Comparison of ENCODE assay signal across 14 mouse cellular contexts in genomic region chr14:24738869-24739268, GRCm38 (mm10).
A peak's percentile ranks its signal among the peaks of the same experiment; 100 is the strongest.
DNase-seq lines count a peak whose midpoint lies in the region; ATAC-seq and TF ChIP-seq lines count a peak whose summit lies in the region.
"Had no signal": no experiment of that assay in that cellular context is flagged by ENCODE, and none has a peak within 500 bp of the region (broad histone marks: within the 10 kb centered on the region; RNA-seq: fewer than 3 reads in every experiment).

No protein-coding gene starts in this region.

- TF ChIP-seq CTCF in layer of hippocampus, adult 2 months (conservative IDR thresholded peaks at IDR 0.05) = peak; percentile 74

- no peaks in the 10 kb centered on the region for H3K36me3 ChIP-seq in forebrain, embryonic 14.5 days (ENCODE audit: control insufficient read depth, insufficient read depth, low read length)
- no peaks in the 10 kb centered on the region for H3K36me3 ChIP-seq in forebrain, embryonic 16.5 days (ENCODE audit: control insufficient read depth, insufficient read depth)

- no peak overlapping the region for H3K9ac ChIP-seq in forebrain, embryonic 14.5 days (ENCODE audit: low read length)
- H3K9ac ChIP-seq in forebrain, embryonic 16.5 days (replicated peaks; ENCODE audit: low read depth, low read length) = no peak overlapping the region

- 0 out of 2 replicates have a peak, but pooled peaks have one; percentile 65 for ATAC-seq in forebrain, embryonic 14.5 days
- no peak for ATAC-seq in forebrain, embryonic 16.5 days
- no peak for ATAC-seq in erythroid progenitor cell, adult 5-6 weeks (replicated peaks; ENCODE audit: low FRiP score, poor library complexity, severe bottlenecking)

- H3K27me3 ChIP-seq in forebrain, embryonic 14.5 days (replicated peaks; ENCODE audit: control insufficient read depth, insufficient read depth, low read length) = no peaks in the 10 kb centered on the region
- no peaks in the 10 kb centered on the region for H3K27me3 ChIP-seq in forebrain, embryonic 16.5 days (replicated peaks; ENCODE audit: control insufficient read depth, insufficient read depth, low read length)

- H3K27ac ChIP-seq in forebrain, embryonic 14.5 days (ENCODE audit: low read depth, low read length) = no peak overlapping the region
- H3K27ac ChIP-seq in forebrain, embryonic 16.5 days (ENCODE audit: low read length) = no peak overlapping the region
- no peak overlapping the region for H3K27ac ChIP-seq in layer of hippocampus, adult 2 months

- peak; percentile 79 for DNase-seq in forebrain, embryonic 14.5 days (ENCODE audit: low spot score)
- DNase-seq in layer of hippocampus, adult 2 months (ENCODE audit: low spot score in 2 of 2) = no peak
- DNase-seq in layer of hippocampus, postnatal 36 days = no peak
- peak; percentile 42 for DNase-seq in retina, postnatal 1 day
- DNase-seq in retina, embryonic 14.5 days (ENCODE audit: low spot score) = no peak
- no peak for DNase-seq in yolk sac, embryonic 10.5 days (ENCODE audit: low spot score)
- DNase-seq: cerebellum, adult 9-11 months; heart, postnatal 14 days; kidney, adult 9 months; thymus, adult 18-20 months had no signal

- H3K4me2 ChIP-seq in forebrain, embryonic 14.5 days (ENCODE audit: low read length) = no peak overlapping the region
- H3K4me2 ChIP-seq in forebrain, embryonic 16.5 days (ENCODE audit: low read length) = no peak overlapping the region

- H3K4me1 ChIP-seq in forebrain, embryonic 14.5 days (ENCODE audit: control insufficient read depth, insufficient read depth, low read length) = no peaks in the 10 kb centered on the region
- no peaks in the 10 kb centered on the region for H3K4me1 ChIP-seq in forebrain, embryonic 16.5 days (replicated peaks; ENCODE audit: control insufficient read depth, insufficient read depth, low read length)

- H3K9me3 ChIP-seq in forebrain, embryonic 14.5 days (replicated peaks; ENCODE audit: control insufficient read depth, low read length) = no peaks in the 10 kb centered on the region
- H3K9me3 ChIP-seq in forebrain, embryonic 16.5 days (ENCODE audit: control insufficient read depth, low read length) = no peaks in the 10 kb centered on the region

- H3K4me3 ChIP-seq in forebrain, embryonic 14.5 days (ENCODE audit: low read depth, low read length) = no peak overlapping the region
- no peak overlapping the region for H3K4me3 ChIP-seq in forebrain, embryonic 16.5 days (replicated peaks; ENCODE audit: low read length)
- no peak overlapping the region for H3K4me3 ChIP-seq in layer of hippocampus, adult 2 months
- H3K4me3 ChIP-seq: erythroblast, embryonic 14.5 days; myocyte had no signal

Comparison
In these comparisons a context has a peak if more than half of its experiments do, and no peak if none do; other contexts are left out.
1. DNase-seq: peak in forebrain, embryonic 14.5 days (single experiment) and retina, postnatal 1 day (single experiment); none in layer of hippocampus, adult 2 months (0 of 2), layer of hippocampus, postnatal 36 days (0 of 2), retina, embryonic 14.5 days (single experiment) and yolk sac, embryonic 10.5 days (single experiment).